8 mouse cellular contexts compared by ENCODE assay signal in the genomic region with DNA sequence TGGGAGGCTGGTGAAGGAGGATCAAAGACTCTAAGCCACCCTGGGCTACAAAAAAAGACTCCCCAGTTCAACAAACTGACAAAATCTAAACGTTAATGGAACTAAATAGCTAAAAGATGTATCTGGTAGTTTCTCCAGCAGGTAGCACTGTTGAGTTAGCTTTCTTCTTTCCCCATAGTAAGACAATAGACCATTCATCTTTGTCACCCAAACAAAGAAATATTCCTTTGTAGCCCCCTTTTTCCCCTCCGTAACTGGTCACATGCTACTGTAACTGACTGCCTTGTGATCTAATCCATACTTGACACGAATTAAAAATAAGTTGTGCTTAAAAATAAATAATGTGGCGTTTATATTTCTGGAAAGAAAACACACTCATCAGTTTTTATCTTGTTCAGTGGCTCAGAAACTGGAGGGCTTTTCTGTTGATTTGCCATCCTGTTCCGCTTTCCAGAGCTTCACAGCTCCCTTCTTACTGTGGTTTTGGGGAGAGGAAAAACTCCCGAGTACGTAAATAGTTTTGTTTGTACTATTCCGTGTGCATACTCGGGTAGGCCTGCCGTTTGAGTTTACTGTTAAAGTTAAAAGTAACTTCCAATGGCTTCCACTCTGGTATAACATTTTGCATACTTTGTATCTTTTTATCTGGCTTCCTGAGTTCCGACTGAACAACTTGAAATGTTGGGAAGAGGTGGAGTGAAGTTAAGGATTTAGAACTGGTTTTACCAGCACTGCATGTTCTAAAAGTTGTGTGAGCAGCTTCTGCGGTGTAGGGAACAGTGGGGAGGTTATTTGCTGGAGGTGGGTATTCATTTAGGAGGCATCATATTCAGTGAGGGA. TPM values are rescaled to one million over a fixed set of nuclear protein-coding genes. Genes with fewer than 3 reads are reported as not detected.
A peak's percentile ranks its signal among the peaks of the same experiment; 100 is the strongest.
DNase-seq lines count a peak whose midpoint lies in the region; ATAC-seq and TF ChIP-seq lines count a peak whose summit lies in the region.

No protein-coding gene starts in this region.

- H3K9ac ChIP-seq in ES-E14 (ENCODE audit: insufficient read depth, low read depth, low read length, poor library complexity, severe bottlenecking): no peak overlapping the region
- H3K9ac ChIP-seq in intestine, embryonic 15.5 days: no peak overlapping the region

- ATAC-seq in cerebellum, adult (ENCODE audit: insufficient number of reproducible peaks, low FRiP score, low TSS enrichment): no peak
- ATAC-seq in intestine, embryonic 15.5 days: no peak
- ATAC-seq in megakaryocyte-erythroid progenitor cell, adult 5-6 weeks (replicated peaks; ENCODE audit: low FRiP score, low TSS enrichment, poor library complexity, severe bottlenecking): peak; percentile 62; the same call in 1 of the 2 replicates

- peak; percentile 42; the same call in 1 of the 2 replicates for TF ChIP-seq CTCF in cerebellum, adult 2 months (IDR thresholded peaks at IDR 0.05; ENCODE audit: borderline replicate concordance, insufficient read depth, low read depth, low read length)

- no peaks in the 10 kb centered on the region for H3K9me3 ChIP-seq in ES-E14 (ENCODE audit: control insufficient read depth, insufficient read depth, low read depth, low read length)
- no peaks in the 10 kb centered on the region for H3K9me3 ChIP-seq in forebrain, embryonic 10.5 days
- H3K9me3 ChIP-seq in intestine, embryonic 15.5 days: no peaks in the 10 kb centered on the region

- 23% methylated on average over 12 of the region's 12 CpGs for WGBS in cerebellum, adult 2 months
- WGBS in forebrain, embryonic 10.5 days: 34% methylated on average over 12 of the region's 12 CpGs
- whole genome bisulfite sequencing in intestine, embryonic 15.5 days: 16% methylated on average over 12 of the region's 12 CpGs

- H3K4me2 ChIP-seq in intestine, embryonic 15.5 days (replicated peaks): peak overlapping the region; percentile 93

- TF ChIP-seq POLR2A in cerebellum, adult 2 months (IDR thresholded peaks at IDR 0.05; ENCODE audit: borderline replicate concordance, insufficient read depth, low read length): no peak

- no peak overlapping the region for H3K4me3 ChIP-seq in cerebellum, adult 2 months (replicated peaks; ENCODE audit: insufficient read depth, low read depth, low read length)
- H3K4me3 ChIP-seq in ES-E14 (ENCODE audit: insufficient read depth in 1 of 2, low read depth in 1 of 2, low read length in 2 of 2, poor library complexity in 1 of 2, severe bottlenecking in 1 of 2): peak overlapping the region in 1 of 2 experiments; percentile 69; a peak in 1 of 4 replicates
- H3K4me3 ChIP-seq in forebrain, embryonic 10.5 days: peak overlapping the region; percentile 94
- H3K4me3 ChIP-seq in intestine, embryonic 15.5 days (replicated peaks): peak overlapping the region; percentile 86; the same call in 1 of the 2 replicates

- DNase-seq in cerebellum, adult 2 months: peak in 1 of 2 experiments; percentile 50
- DNase-seq in ES-E14 (ENCODE audit: low read depth, low spot score): peak; percentile 33
- DNase-seq in forebrain, embryonic 10.5 days (ENCODE audit: extremely low spot score, low spot score): no peak
- DNase-seq in urinary bladder, postnatal 10 days (ENCODE audit: low spot score): no peak
- DNase-seq in gastrocnemius, postnatal 25 days: no peak

- H3K4me1 ChIP-seq in cerebellum, adult 2 months (ENCODE audit: control insufficient read depth, insufficient read depth, low read length): peaks cover 3% of the 10 kb centered on the region; the same call in 1 of the 2 replicates
- H3K4me1 ChIP-seq in ES-E14 (ENCODE audit: control insufficient read depth in 2 of 2, insufficient read depth in 2 of 2, low read length in 2 of 2, poor library complexity in 1 of 2): no peaks in the 10 kb centered on the region; a peak in 1 of 4 replicates
- peaks cover 50% of the 10 kb centered on the region for H3K4me1 ChIP-seq in forebrain, embryonic 10.5 days
- H3K4me1 ChIP-seq in intestine, embryonic 15.5 days (replicated peaks): peaks cover 9% of the 10 kb centered on the region

- H3K27ac ChIP-seq in cerebellum, adult 2 months (ENCODE audit: insufficient read depth, low read length): no peak overlapping the region
- no peak overlapping the region for H3K27ac ChIP-seq in ES-E14 (ENCODE audit: insufficient read depth, low read depth, low read length, poor library complexity, severe bottlenecking)
- peak overlapping the region; percentile 90 for H3K27ac ChIP-seq in forebrain, embryonic 10.5 days
- H3K27ac ChIP-seq in intestine, embryonic 15.5 days: 0 out of 2 replicates have a peak overlapping the region, but pooled peaks have one; percentile 8

- no peaks in the 10 kb centered on the region for H3K27me3 ChIP-seq in cerebellum, adult 2 months (ENCODE audit: control insufficient read depth, insufficient read depth, low read length)
- no peaks in the 10 kb centered on the region for H3K27me3 ChIP-seq in forebrain, embryonic 10.5 days (ENCODE audit: poor library complexity, severe bottlenecking)
- H3K27me3 ChIP-seq in intestine, embryonic 15.5 days (replicated peaks): no peaks in the 10 kb centered on the region

- H3K36me3 ChIP-seq in ES-E14 (ENCODE audit: control insufficient read depth, insufficient read depth, low read length, poor library complexity, severe bottlenecking): 0 out of 2 replicates have a peak, but pooled peaks cover 2% of the 10 kb centered on the region
- H3K36me3 ChIP-seq in forebrain, embryonic 10.5 days (replicated peaks): peaks cover 30% of the 10 kb centered on the region
- peaks cover 7% of the 10 kb centered on the region for H3K36me3 ChIP-seq in intestine, embryonic 15.5 days

- in situ Hi-C loops in ES-E14 (cut with MboI; ENCODE audit: low sequenced_read_pairs in 2 of 2, unreplicated experiment in 2 of 2): no loop called here

TF ChIP-seq in ES-E14, 5 proteins besides CTCF, POLR2A, EP300 and RAD21:
- no peak for TF ChIP-seq ZC3H11A (IDR thresholded peaks at IDR 0.05; ENCODE audit: borderline replicate concordance, low read depth, low read length)
- TF ChIP-seq MAFK (IDR thresholded peaks at IDR 0.05; ENCODE audit: insufficient read depth, low read depth, low read length): no peak
- no peak for TF ChIP-seq CHD2 (IDR thresholded peaks at IDR 0.05; ENCODE audit: low read depth, low read length)
- TF ChIP-seq HCFC1 (IDR thresholded peaks at IDR 0.05; ENCODE audit: borderline replicate concordance, insufficient read depth, low read length): no peak
- no peak for TF ChIP-seq ZNF384 (IDR thresholded peaks at IDR 0.05; ENCODE audit: low read depth, low read length)
TF ChIP-seq in ES-E14: peak in this region for 0.

RNA-seq across cellular contexts. Expression of gene Sort1, which starts 1.3 kb away (rescaled TPM):
- polyA plus RNA-seq in cerebellum, adult 2 months (2012; rRNA removed): 88.7 and 94.4 TPM in 2 replicates
- 21.2 and 30.5 TPM in 2 replicates for total RNA-seq in ES-E14 (2012; rRNA removed)
- 9.7 and 10.5 TPM in 2 replicates for polyA plus RNA-seq in forebrain, embryonic 10.5 days (2016; fragmentation: Nextera tagmentation; extraction: Ambion mirVana)
- polyA plus RNA-seq in intestine, embryonic 15.5 days (2015; fragmentation: Nextera tagmentation; extraction: Ambion mirVana): 9.4 and 10.4 TPM in 2 replicates
- total RNA-seq in megakaryocyte-erythroid progenitor cell, adult 5-6 weeks (2014; fragmentation: Nextera tagmentation): 4.5 and 7.6 TPM in 2 replicates
- 5.8 and 7.7 TPM in 2 replicates for total RNA-seq in megakaryocyte-erythroid progenitor cell, adult 5-6 weeks (2017)
- total RNA-seq in gastrocnemius, postnatal 25 days (2021): 10 to 100 TPM; 34.0 to 48.3 TPM

RNA-seq across cellular contexts. Expression of gene Psma5, which starts 25.9 kb away (rescaled TPM):
- polyA plus RNA-seq in cerebellum, adult 2 months (2012; rRNA removed): 111 and 112 TPM in 2 replicates
- 172 and 248 TPM in 2 replicates for total RNA-seq in ES-E14 (2012; rRNA removed)
- 353 and 358 TPM in 2 replicates for polyA plus RNA-seq in forebrain, embryonic 10.5 days (2016; fragmentation: Nextera tagmentation; extraction: Ambion mirVana)
- polyA plus RNA-seq in intestine, embryonic 15.5 days (2015; fragmentation: Nextera tagmentation; extraction: Ambion mirVana): 271 and 291 TPM in 2 replicates
- total RNA-seq in megakaryocyte-erythroid progenitor cell, adult 5-6 weeks (2014; fragmentation: Nextera tagmentation): 223 and 248 TPM in 2 replicates
- total RNA-seq in megakaryocyte-erythroid progenitor cell, adult 5-6 weeks (2017): 358 and 414 TPM in 2 replicates
- total RNA-seq in gastrocnemius, postnatal 25 days (2021): 10 to 100 TPM; 48.6 to 50.5 TPM

RNA-seq across cellular contexts. Expression of gene Sypl2, which starts 56.2 kb away (rescaled TPM):
- 2.4 TPM in 2 replicates for polyA plus RNA-seq in cerebellum, adult 2 months (2012; rRNA removed)
- total RNA-seq in ES-E14 (2012; rRNA removed): 0.62 and 1.6 TPM in 2 replicates
- polyA plus RNA-seq in forebrain, embryonic 10.5 days (2016; fragmentation: Nextera tagmentation; extraction: Ambion mirVana): 0.98 and 1.0 TPM in 2 replicates
- polyA plus RNA-seq in intestine, embryonic 15.5 days (2015; fragmentation: Nextera tagmentation; extraction: Ambion mirVana): 0.21 and 0.27 TPM in 2 replicates
- total RNA-seq in megakaryocyte-erythroid progenitor cell, adult 5-6 weeks (2014; fragmentation: Nextera tagmentation): not detected in 2 replicates
- total RNA-seq in megakaryocyte-erythroid progenitor cell, adult 5-6 weeks (2017): not detected in 2 replicates
- total RNA-seq in gastrocnemius, postnatal 25 days (2021): 100 to 1,000 TPM; 596 to 597 TPM

Comparison
In these comparisons a context has a peak if more than half of its experiments do, and no peak if none do; other contexts are left out.
1. H3K27ac ChIP-seq: peak in forebrain, embryonic 10.5 days (single experiment) and intestine, embryonic 15.5 days (single experiment); none in cerebellum, adult 2 months (single experiment) and ES-E14 (single experiment).
2. RNA of gene Sypl2, which starts 56.2 kb away (total RNA-seq): 596 to 597 TPM in gastrocnemius, postnatal 25 days; 0.62 to 1.6 TPM in ES-E14 and not detected in megakaryocyte-erythroid progenitor cell, adult 5-6 weeks; every median in the first group is over 100 times any median in the second.